ENCODE assay signal across 8 mouse cellular contexts in the genomic region with DNA sequence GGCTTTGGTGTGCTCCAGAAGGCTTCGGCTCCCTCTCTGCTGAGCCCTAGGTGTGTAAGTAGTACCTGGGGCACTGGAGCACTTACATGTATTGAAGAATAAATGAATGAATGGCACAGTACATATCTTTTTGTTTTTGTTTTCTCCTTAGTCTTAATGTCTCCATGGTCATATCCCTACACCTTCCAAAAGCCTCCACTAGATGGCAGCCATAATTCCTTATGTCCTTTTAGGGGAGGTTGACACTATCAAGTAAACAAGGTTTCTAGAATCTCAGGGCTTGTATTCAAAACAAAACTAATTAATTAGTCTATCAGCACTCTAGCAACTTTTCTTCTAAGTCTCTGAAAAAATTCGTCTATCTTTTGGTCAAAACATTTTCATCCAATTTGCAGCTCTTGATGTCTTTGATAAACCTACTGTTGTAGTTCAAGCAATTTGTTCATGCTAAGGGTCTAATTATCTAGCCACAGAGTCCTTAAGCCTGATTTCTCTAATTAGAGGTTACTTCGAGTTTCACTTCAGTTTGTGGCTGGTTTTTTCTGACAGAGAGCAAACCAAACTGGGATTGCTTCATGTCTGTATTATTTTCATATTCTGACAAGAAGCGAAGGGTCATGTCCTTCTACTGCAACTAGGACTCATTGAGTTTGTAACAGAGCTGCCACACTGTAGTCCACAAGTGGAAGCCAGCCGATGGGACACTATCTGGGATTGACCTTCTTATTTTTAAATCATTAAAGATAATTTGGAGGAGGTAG.
DNase-seq lines count a peak whose midpoint lies in the region; ATAC-seq lines count a peak whose summit lies in the region.

No protein-coding gene starts in this region.

- intact Hi-C loops in heart, postnatal 14 days (cut with DNase I), result loop anchor here (2.0 kb wide), 1 partner anchor 97 kb away; no protein-coding TSS in a partner anchor

- no peak for DNase-seq in frontal cortex, postnatal 10 days (ENCODE audit: low spot score in 2 of 2)
- peak; percentile 49 to 58 for DNase-seq in right cerebral cortex, adult 2 months (ENCODE audit: low spot score in 2 of 2)
- no peak for DNase-seq in right cerebral cortex, postnatal 25 days
- peak; percentile 59 for DNase-seq in cerebellum, adult 8-10 months
- DNase-seq in heart, postnatal 14 days, result peak; percentile 20 to 66
- peak; percentile 58 for DNase-seq in lung, postnatal 25 days (ENCODE audit: low spot score)
- peak; percentile 34 for DNase-seq in thymus, postnatal 25 days

- ATAC-seq in frontal cortex, adult (ENCODE audit: low TSS enrichment), result peak; percentile 74; the same call in 1 of the 2 replicates

Comparison
In these comparisons a context has a peak if more than half of its experiments do, and no peak if none do; other contexts are left out.
1. DNase-seq: peak in right cerebral cortex, adult 2 months (2 of 2), cerebellum, adult 8-10 months (single experiment), heart, postnatal 14 days (2 of 2), lung, postnatal 25 days (single experiment) and thymus, postnatal 25 days (single experiment); none in frontal cortex, postnatal 10 days (0 of 2) and right cerebral cortex, postnatal 25 days (single experiment).